Mouse (Mus musculus) adrenal gland, postnatal 4 days (tissue): ENCODE measurements around the gene Slc30a5. TPM values are rescaled to one million over a fixed set of nuclear protein-coding genes. Genes with fewer than 3 reads are reported as not detected.
"Not testable (repeated sequence)": the region's sequence is repeated elsewhere in the genome, so short reads cannot be mapped to it uniquely, and the experiment has no call there.

Experiments used
- DNase-seq, 2 experiments: peaks; one replicate each; pipeline ENCODE4 v3.0.0; 2021 to 2022; ENCODE audit warnings: low spot score in 2 of 2, mixed read lengths in 2 of 2
- total RNA-seq, 2 experiments: library from RNA; stranded (reverse); gene quantifications; 2 replicates each; pipeline ENCODE4 v1.2.3; 2021

Gene Slc30a5
- total RNA-seq, 2 experiments from 2014 or later = 50.3 to 51.3 TPM

- no peak for DNase-seq
These were observed 9.9 kb upstream of the Slc30a5 start for GRCm38 (mm10) chr13:100843016-100843725.

GRCm38 (mm10) chr13:100841741-100842140 is 8.5 kb upstream of the Slc30a5 start:
- DNase-seq = no peak

DNA sequence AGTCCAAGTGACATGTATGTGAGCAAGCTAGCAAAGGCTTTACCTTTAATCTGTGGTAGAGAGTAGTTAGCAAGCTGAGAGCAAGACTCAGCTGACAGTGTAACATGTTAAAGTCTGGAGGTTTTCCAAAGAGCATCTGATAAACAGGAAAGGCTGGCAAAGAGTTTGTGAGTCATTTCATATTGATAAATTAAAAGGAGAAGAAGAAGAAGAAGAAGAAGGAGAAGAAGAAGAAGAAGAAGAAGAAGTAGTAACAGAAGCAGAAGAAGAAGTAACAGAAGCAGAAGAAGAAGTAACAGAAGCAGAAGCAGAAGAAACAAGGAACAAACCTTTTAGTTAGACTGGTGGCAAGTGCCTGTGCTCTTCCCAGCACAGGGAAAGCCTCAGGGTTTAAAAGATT is 1.6 kb upstream of the Slc30a5 start:
- DNase-seq = no peak

- DNase-seq = no peak
These were observed 394 bp upstream of the Slc30a5 start for GRCm38 (mm10) chr13:100833640-100834002.

DNA sequence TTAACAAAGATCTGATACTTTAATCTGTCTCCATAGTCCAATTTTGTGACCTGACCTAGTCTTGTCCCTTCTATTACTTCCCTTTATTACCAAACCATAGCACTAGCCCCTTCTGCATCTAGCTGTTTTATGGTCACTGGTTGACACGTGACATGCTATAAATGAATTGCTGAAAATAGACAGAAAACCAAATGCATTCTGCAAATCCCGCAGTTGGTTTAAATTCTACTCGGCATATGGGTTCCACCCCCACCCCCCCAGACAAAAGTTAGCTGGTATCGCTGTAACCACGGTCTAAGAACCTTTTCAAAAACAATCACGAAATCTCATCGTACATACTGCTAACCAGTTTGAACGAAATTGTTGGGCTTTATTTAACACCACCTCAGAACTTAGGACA is 1.0 kb downstream of the Slc30a5 start:
- DNase-seq = no peak

GRCm38 (mm10) chr13:100831123-100831522 is 2.1 kb downstream of the Slc30a5 start:
- DNase-seq = no peak

DNA sequence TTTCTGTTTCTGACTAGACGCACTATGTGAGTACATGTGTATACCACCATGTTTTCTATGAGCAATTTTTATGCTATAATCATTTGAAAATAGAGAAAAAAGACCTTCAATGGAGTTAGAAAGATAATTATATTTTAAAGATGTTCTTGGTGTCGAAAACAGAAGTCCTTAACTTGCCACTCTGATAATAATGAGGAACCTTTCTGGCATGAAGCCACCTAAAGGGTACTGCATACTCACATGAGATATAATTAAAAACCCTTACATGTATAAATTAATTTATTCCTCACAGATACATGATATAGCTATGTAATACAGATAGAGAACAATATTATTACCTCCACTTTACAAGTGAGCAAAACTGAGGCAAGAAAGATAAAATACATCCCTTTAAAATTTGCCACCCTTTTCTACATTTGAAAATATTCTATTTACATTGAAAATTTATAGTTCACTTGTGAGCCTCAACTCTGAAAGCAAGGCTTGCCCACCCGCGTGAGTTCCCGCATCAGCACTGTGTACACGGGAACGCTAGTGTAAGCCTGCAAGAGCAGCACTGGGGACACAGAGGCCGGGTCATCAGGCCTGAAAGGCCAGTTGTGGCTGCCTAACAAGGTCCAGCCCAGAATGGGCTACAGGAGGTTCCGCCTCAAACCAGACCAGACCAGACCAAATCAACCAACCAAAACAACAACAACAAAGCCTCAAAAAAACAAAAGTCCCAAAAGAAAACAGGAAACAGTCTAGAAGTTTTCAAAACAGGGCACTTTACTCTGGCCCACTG is 7.4 kb downstream of the Slc30a5 start:
- no peak for DNase-seq

- DNase-seq = no peak
These were observed 8.3 kb downstream of the Slc30a5 start for GRCm38 (mm10) chr13:100824916-100825315.

DNA sequence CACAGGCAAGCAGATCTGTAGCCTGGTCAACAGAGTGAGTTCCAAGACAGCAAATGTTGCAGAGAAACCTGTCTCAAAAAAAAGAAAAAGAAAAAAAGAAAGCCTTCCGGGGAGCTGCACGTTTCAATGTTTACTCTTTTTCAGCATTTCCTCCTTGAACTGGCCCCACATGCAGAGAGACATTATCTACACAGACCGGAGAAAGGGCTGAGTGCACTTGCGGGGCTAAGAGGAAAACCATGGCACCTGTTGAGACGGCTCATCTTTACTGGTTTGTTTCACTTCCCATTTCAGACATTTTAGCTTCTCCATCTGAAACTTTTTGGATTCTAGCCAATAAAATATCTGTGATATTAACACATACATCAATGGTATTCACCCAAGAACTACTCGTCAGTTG is 8.9 kb downstream of the Slc30a5 start:
- no peak for DNase-seq

DNA sequence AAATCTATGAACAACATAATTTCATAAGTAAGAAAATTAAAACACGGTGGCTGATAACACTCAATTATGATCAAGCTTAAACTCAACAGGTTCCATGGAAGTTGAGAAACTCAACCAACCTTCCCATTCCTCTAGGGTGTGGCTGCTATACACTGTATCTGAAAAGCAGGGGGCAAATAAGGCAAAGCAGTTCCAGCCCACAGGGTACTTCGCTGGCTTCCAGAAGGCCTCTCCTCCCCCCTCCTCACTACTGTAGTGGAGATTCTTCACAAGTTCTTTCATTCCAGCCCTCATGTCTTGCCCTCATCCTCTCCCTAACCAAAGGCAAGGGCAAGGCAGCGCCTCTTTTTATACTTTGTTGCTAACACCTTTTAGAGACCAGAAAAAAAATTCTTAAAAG is 9.4 kb downstream of the Slc30a5 start:
- no peak for DNase-seq

DNA sequence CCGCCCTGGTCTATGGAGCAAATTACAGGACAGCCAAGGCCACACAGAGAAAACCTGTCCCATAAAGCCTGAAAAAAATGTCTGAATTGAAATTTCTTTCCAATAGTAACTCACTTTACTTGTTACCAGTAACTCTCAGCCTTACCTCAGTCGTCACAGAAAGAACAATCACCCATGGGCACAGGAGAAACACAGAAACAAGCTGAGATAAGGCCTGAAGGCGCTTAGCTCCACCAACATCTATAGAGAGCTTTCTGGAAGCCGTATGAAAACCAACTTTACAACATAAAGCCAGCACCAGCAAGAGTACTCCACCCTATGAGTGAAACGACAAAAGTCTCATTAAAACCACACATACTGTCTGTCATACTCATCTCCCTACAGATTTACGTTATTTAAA is 18.8 kb downstream of the Slc30a5 start:
- DNase-seq = no peak

DNA sequence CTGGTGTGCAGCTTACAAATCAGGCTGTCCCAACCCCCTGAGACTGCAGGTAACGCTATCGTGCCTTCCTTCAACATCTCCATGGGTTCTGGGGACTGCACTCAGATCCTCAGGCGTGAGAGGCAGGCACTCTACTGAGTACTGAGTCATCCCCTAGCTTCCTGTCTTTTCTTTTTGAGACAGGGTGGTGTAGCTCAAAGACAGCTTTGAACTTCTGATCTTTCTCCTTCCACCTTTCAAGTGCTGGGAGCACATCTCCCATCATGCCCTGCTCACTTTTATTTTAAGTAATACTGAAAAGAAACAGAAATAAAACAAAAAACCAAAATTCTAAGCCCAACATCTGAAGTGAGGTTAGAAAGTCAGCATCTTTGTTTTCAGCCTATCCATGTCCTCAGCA is 27.5 kb downstream of the Slc30a5 start:
- no peak for DNase-seq

GRCm38 (mm10) chr13:100797171-100797570 is 36.1 kb downstream of the Slc30a5 start:
- DNase-seq = no peak

DNA sequence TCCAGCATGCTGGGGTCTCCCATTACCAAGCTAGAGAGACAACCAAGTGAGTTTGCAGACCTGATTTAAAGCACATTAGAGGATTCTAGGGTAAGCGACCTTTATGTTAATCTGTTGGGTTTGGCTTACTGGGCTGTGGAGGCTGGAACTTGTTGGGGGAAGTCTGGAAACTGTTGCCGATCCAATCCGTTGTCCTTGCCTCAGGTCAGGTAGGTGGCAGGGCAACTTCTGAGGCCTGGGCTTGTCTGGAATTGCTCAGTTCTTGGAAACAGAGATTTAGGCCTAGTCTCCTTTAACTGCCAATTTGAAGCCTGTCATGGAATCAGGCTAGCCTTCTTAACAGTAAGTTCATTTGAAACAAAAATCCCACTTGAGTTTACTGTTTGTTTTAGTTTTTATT is 44.1 kb downstream of the Slc30a5 start:
- no peak for DNase-seq

DNA sequence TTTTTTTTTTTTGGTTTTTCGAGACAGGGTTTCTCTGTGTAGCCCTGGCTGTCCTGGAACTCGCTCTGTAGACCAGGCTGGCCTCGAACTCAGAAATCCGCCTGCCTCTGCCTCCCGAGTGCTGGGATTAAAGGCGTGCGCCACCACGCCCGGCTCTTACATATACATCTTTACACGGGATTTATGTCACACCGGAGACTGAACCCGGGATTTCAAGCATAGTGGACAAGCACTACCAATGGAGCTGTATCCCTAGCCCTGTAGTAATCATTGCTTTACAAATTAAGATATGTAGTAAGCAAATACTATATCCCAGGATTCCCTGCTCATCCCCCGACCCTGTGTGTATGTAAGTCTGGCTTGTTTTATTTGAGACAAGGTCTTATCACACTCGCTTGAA is 45.2 kb downstream of the Slc30a5 start:
- DNase-seq = not testable (repeated sequence)

DNA sequence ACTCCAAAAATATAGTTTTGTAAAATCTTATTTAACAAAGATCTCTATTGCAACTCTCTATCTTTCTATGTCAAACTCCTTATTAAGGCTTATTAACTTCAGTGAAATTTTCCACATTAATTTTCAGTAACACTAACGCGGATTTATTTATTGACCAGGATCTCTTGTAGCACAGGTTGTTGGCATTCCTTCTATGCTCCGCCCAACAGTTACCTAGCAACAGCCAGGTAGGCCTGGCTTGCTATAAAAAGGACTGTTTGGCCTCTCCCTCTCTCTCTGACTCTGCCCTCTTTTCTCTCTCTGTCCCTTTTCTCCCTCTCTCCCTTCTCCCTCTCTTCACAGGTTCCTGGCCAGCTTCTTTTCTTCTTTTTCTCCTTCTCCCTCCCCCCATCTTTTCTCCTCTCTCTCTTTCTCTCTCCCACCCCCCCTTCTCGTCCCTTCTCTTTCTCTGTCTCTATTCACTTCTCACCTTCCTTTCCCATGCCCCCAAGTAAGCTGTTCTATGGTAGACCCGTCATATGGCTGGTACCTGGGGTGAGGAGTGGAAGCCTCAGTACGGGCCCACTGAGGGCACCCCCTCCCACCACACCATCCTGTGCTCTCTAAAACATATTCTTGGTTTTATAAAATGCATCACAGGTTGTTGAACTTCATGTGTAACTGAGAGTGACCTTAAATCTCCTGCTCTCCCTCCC is 45.8 kb downstream of the Slc30a5 start:
- DNase-seq = no peak

DNA sequence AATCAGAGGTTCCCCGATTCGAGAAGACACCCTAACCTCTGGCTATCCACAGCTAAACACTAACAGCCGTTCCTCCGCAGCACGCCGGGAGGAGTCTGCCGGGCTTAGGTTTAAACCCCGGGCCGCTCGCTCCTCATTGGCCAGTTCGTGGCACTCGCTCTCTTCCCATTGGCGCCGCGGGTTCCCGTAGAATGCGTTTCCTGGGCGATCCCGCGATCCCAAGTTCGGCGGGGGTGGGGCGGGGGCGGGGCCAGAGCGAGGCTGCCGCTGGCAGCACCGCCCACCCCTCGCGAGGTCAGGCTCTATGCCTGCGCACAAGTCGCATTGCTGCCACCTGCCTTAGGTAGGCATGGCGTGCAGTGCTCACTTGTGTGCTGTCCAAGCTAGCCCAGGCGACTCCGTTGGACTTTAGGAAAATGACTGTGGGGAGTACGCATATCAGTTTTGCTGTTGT is 46.8 kb downstream of the Slc30a5 start, which contains the start of gene Ccnb1:
Gene Ccnb1, minus strand, starts transcription at position 157 of the 454 bp plus-strand sequence.
- DNase-seq = peak; percentile 85 to 86

- no peak for DNase-seq
These were observed 47.3 kb downstream of the Slc30a5 start for GRCm38 (mm10) chr13:100785806-100786413.

DNA sequence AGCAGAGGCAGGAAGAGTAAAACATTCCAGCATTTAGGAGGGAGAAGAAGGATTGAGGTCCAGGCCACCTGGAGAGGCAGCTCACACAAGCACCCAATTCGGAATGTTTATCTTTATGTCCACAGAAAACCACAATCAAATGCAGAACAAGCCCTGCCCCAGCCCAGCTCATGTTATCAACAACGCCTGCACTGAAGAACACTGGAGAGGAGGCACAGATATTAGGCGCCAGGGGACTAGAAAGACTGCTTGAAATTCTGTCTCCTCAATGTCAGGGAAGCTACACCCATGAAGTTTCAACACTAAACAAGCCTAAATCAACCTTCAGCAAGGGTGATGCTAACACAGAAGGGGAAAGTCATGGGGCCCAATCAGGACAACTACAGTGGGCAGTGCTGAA is 55.7 kb downstream of the Slc30a5 start:
- DNase-seq = no peak

DNA sequence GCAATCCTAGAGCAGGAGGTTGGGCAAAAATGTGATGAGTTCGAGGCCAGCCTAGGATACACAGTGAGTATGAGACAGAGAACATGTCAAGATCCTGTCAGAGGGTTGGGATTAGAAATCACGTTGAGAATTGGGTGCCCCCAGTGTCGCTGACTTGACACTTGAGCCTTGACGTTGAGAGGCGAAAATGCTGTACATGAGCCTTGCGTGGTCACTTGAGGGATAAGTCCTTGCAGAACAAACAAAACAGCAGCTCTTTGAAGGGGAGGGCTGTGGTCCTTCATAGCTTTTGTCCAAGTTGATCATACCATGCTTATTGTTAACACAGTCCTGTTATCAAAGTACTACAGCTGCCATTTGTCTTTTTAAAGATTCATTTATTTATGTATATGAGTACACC is 56.5 kb downstream of the Slc30a5 start:
- DNase-seq = no peak

DNA sequence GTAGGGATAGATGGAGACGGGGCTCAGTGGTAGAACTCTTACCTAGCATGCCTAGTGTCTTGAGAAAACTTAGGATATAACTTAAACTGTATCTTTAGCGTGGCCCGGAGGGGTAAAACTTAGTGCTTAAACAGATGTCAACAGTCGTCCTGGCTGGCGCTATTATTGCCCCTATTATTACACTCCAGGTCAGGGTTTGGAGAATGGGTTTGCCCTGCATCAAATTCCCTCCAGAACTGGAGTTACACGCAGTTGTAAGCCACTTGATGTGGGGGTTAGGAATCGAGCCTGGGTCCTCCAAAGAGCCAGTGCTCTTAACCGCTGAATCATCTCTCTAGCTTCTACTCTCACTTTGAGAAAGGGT is 57.2 kb downstream of the Slc30a5 start:
- DNase-seq = no peak
